Mouse (Mus musculus): ENCODE measurements around the gene Vat1. TPM values are rescaled to one million over a fixed set of nuclear protein-coding genes. Genes with fewer than 3 reads are reported as not detected.
"Not testable (repeated sequence)": the region's sequence is repeated elsewhere in the genome, so short reads cannot be mapped to it uniquely, and the experiment has no call there.

Gene Vat1
- total RNA-seq, 2 experiments from 2014 or later: 33.2 to 36.0 TPM

DNA sequence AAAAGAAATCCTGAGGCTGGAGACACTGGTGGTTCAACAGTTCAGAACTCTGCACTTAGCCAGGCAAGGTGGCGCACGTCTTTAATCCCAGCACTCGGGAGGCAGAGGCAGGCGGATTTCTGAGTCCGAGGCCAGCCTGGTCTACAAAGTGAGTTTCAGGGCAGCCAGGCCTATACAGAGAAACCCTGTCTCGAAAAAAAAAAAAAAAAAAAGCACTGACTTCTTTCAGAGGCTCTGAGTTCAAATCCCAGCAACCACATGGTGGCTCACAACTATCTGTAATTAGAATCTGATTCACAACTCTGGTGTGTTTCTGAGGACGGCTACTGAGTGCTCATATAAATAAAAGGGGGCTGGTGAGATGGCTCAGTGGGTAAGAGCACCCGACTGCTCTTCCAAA lies 19.2 kb downstream of the Vat1 start:
- DNase-seq (ENCODE audit: extremely low spot score in 1 of 2, low spot score in 1 of 2): not testable (repeated sequence)

DNA sequence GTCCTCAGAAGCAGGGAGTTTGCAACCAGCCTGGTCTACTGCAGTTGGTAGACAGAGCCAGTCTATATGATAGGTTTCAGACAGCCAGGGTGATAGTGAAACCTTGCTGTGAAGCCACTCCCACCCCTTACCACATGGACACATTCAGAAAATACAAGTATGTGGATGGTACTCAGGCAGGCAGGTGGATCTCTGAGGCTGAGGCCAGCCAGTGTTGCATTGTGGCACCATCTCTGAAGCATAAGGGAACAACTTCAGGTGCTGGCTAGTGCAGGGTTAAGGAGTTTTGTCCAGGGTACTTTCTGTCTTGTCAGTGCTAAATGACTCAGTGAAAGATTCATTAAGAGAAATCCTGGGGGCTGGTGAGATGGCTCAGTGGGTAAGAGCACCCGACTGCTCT lies 19.7 kb downstream of the Vat1 start:
- no peak for DNase-seq (ENCODE audit: extremely low spot score in 1 of 2, low spot score in 1 of 2)

DNA sequence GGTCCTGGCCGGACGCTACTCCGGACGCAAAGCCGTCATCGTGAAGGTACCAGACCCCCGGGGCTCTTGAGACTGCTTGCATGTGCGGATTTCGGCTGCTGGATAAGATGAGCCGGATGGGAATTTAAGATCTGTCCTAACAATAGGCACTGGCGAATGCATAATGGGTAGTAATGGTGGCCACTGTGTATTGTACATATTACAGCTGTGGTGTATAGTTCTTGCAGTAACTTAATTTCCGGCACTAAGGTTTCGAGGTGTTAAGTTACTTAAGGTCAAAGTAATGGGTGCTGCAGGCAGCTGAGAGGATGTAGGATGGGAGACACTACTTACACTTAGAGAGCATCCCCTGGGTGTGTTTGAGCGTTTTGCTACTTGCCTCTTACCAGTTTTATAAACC lies 23.3 kb downstream of the Vat1 start:
- no peak for DNase-seq (ENCODE audit: extremely low spot score in 1 of 2, low spot score in 1 of 2)

DNA sequence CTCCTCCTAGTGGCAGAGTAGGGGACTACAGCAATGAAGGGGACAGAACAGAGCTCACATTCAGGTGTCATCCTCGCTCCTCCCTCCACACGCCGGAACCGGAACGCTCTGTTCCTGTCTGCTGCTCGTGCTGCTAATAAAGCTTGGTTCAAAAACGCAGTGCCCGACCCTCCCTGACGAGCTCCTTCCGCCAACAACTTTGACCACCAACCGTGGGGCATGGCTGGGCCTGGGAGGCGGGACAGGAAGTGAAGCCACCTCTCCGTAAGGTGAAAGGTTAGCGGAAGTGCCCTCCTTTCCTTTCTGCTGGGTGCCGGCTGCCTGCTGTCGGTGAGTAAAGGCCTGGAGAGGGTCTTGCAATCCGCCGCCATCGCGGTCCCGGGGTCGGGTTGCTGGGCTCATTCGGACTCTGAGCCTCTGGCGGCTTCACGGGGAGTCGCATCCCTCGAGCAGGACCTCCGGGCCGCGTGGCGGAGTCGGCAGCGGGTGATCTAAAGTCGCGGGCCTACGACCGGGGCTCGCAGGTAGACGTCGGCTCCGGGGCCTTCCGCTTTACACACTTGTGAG lies 23.8 kb downstream of the Vat1 start, which contains the start of gene Rpl27:
Gene Rpl27 (plus strand): TSS at position 172 of the 567 bp plus-strand sequence.
- peak; percentile 83 to 90 for DNase-seq (ENCODE audit: extremely low spot score in 1 of 2, low spot score in 1 of 2)

DNA sequence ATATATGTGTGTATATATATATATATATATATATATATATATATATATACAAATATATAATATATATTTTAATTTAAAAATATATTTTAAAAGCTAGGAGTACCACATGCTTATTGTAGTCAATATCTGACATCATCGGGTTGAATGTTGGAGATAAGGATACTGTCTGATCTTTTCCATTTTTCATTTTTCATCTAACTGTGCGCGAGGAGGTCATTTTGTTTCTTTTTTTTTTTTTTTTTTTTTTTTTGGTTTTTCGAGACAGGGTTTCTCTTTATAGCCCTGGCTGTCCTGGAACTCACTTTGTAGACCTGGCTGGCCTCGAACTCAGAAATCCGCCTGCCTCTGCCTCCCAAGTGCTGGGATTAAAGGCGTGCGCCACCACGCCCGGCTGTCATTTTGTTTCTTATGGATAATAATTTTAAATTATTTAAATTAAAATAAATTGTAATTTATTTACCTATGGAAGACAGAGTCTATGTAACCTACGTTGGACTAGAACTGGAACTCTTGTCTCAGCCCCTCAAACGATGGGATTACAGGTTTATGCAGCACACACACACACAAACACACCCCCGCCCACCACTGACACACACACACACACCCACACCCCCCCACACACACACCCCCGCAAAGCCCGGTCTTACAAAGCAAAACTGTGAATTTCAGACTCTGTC lies 24.4 kb downstream of the Vat1 start:
- not testable (repeated sequence) for DNase-seq (ENCODE audit: extremely low spot score in 1 of 2, low spot score in 1 of 2)

DNA sequence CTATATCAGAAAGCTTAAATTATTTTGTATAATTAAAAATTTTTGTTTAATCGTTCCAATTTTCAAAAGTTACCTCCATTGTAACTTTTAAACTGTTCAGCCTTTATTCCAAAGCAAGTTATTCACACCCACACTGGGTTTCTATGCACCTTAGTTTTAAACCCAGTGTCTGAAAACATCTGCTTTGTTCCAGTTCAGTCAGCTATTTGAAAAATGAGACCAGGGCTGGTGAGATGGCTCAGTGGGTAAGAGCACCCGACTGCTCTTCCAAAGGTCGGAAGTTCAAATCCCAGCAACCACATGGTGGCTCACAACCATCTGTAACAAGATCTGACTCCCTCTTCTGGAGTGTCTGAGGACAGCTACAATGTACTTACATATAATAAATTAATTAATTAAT lies 28.0 kb downstream of the Vat1 start:
- DNase-seq (ENCODE audit: extremely low spot score in 1 of 2, low spot score in 1 of 2): not testable (repeated sequence)

DNA sequence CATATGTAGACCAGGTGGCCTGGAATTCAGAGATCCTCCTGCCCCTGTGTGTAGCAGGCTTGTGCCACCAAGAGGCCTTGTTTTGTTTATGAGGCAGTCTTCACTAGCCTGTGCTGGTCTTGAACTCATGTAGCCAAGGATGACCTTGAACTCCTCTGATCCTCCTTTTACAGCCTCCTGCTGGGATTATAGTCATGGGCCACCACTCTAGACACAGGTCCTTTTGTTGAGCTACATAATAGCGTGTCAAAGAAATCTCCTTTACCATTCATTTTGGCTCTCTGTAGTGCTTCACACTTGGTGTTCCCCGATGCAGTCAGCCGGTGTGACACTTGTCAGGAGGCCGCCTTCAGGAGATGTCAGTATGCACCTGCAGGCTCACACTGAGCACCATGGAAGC lies 29.1 kb downstream of the Vat1 start:
- DNase-seq (ENCODE audit: extremely low spot score in 1 of 2, low spot score in 1 of 2): no peak

DNA sequence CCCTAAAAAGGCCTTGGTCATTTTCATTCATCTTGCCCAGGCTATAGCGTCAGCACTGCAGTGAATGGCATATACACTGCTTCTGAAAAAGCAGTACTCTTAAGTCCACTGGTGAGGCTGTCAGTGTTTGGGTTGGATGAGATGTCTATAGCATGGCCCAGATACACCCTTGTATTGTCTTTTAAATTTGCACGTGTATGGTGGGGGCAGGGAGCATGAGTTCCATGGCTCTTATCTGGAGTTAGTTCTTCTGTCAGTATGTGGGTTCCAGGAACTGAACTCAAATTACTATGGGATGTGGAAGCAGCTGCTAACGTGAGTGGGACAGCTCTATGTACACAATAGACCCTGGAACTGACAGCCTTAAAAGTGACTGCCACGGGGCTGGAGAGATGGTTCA lies 30.2 kb downstream of the Vat1 start:
- no peak for DNase-seq (ENCODE audit: extremely low spot score in 1 of 2, low spot score in 1 of 2)

DNA sequence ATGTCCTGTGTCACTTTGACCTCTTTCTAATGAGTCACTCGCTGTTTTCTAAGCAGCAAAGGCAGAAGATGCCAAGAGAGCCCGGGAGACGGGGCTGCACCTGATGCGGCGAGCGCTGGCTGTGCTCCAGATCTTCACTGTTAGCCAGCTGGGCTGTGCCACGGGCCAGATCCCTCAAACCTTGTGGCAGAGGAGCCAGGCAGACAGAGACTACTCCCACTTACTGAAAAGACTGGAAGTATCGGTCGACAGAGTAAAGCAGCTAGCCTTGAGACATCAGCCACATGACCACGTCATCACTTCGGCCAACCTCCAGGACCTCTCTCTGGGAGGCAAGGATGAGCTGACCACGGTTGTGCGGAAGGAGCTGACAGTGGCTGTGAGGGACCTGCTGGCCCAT lies 32.6 kb downstream of the Vat1 start:
- no peak for DNase-seq (ENCODE audit: extremely low spot score in 1 of 2, low spot score in 1 of 2)

DNA sequence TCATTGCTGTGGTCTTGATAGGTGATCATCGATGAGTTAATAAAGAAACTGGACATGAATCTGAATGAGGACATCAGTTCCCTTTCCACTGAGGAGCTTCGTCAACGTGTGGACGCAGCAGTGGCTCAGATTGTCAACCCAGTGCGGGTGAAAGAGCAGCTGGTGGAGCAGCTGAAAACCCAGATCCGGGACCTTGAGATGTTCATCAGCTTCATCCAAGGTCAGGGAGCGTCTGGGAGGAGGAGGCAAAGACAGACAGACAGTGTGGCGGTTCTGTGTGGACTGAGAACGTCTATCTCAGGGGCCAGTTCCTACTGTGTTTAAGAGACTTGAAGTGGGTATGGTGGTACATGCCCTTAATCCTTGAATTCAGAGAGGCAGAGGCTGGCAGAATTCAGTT lies 34.7 kb downstream of the Vat1 start:
- no peak for DNase-seq (ENCODE audit: extremely low spot score in 1 of 2, low spot score in 1 of 2)

DNA sequence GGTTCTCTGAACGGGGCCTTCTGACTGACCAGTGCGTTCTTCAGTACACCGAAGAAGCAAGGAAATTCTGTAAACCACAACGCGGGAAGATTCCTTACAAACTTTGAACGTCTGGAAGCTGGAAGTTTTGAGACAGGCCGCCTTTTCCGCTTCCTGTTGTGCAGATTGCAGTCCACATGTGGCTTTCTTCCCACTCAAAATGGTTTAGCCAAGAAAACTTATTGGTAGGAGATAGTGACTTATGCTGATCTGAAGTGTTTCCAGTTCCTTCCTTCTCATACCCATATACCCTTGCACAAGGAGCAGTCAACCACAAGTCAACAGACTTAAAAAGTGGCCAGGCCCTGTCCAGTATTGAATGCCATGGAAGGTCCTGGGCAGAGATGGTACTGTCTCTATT lies 39.9 kb downstream of the Vat1 start:
- DNase-seq (ENCODE audit: extremely low spot score in 1 of 2, low spot score in 1 of 2): no peak

DNA sequence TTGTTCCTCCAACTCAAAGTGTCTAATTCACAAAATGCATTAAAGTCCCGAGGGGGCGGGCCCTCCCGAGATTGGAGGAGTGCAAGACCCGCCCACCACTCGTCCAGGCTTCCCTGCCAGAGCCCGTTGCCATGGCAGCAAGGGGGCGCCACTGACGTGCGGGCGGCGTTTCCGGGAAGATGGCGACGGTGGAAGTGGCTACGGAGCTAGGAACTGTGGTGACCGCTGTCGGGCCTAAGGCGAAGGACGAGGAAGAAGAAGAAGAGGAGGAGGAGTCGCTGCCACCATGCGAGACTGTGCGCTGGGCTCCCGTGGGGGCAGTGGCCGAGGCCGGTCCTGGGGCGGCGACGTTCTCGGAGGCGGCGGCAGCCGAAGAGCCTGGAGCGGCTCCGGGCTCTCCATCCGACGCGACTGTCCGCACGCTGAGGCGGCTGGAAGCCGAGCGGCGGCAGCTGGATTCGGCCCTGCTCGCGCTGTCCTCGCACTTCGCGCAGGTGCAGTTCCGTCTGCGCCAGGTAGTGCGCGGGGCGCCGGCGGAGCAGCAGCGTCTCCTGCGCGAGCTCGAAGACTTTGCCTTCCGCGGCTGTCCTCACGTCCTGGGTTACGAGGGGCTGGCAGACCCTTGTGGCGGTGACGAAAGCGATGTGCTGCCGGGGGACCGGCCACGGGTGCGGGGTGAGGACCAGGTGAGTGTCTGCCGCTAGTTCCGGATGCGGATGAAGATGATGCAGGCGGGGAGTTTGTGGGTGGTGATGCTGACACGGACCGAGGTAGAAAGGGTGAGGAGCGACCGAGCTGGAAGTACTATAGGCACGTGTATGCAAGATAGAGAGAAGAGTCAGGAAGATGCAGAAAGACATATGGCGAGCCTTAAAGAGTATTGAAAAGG lies 40.9 kb downstream of the Vat1 start, which contains the start of the genes Rundc1 and Ptges3l:
Gene Rundc1 (plus strand): TSS at position 161 of the 889 bp plus-strand sequence.
Gene Ptges3l (minus strand): TSS at position 409 of the 889 bp plus-strand sequence.
- peak; percentile 98 for DNase-seq (ENCODE audit: extremely low spot score in 1 of 2, low spot score in 1 of 2)

DNA sequence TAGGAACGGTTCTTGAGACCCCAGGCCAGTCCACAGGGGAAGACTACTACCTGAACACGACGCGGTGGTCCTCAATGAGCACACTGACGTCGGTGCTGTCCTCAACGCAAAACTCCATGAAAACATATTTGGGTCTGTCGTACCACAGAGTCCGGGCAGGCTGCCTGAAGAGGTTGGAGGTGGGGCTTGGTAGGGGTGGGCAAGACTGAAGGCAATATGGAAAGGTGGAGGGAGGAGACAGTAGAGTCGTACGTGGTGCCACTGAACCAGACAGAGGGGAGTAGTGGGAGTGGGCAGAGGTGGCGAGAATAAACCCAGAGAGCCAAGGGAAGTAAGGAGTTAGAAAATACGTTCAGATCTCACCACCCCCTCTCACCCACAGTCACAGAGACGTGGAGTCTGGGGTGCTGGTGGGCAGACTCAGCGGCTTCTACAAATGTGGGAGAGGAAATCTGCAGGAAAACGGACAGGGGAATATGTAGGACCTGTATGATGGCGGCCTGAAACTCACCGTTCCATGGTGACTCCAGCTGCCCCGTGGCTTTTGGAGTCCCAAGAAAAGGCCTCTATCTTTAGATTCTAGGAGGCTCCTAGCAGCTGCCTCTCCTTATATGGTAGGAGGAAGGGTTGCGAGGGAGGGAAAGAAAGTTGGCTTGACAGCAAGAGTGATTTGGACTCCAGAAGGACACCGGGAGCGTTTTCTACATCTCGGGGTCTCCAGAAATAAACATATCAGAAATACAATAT lies 41.8 kb downstream of the Vat1 start, which contains the start of gene Gm27029:
Gene Gm27029 (minus strand): TSS at position 692 of the 747 bp plus-strand sequence.
- DNase-seq (ENCODE audit: extremely low spot score in 1 of 2, low spot score in 1 of 2): no peak

DNA sequence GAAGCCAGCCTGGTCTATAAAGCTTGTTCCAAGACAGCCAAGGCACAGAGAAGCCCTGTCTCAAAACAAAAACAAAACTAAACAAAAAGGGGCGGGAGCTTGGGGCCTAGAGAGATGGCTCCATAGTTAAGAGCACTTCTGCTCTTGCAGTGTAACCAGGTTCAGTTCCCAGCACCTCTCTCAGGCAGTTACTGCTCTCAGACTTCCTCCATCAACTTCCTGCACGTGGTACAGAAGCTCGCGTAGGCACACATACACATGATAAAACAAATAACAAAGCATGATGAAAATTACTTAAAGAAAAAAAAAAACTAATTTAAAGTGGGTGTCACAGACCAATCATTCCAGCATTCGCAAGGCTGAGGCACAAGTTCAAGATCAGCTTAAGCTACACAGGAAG lies 45.9 kb downstream of the Vat1 start:
- no peak for DNase-seq (ENCODE audit: extremely low spot score in 1 of 2, low spot score in 1 of 2)

DNA sequence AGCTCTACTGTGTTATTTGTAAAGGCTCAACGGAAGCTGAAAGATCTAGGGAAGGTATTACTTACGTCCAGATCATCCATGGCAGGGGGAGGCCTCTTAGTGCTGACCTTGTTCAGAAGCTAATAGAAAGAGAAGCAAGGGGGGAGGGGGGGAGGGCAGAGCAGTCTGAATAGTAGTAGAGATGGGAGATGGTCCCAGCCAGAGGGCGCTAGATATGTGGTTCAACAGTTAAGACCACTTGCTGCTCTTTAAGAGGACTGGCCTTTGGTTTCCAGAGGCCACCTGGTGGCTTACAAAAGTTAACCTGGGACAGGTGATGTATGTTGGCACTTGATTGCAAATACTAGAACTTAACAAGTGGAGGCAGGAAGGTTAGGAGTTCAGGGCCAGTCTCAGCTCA lies 46.4 kb downstream of the Vat1 start:
- DNase-seq (ENCODE audit: extremely low spot score in 1 of 2, low spot score in 1 of 2): no peak

DNA sequence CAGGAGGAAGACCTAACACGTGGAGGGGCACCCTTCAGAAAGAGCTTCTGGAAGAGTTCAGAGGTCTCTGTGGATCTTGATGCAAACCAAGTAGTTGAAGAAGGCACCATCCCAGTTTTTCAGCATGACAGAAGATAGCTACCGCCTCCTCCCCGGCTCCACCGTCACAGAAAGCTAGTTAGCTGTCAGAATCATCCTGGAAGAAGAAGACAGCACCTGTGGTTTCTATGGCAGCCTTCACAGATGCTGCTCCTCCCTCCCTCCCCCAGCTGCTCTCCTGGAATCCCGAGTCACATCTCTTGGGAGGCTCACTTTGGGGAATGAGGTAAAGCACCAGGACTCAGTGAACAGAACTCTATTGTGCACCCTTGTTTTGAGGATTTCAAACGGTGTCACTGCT lies 47.0 kb downstream of the Vat1 start:
- DNase-seq (ENCODE audit: extremely low spot score in 1 of 2, low spot score in 1 of 2): no peak

DNA sequence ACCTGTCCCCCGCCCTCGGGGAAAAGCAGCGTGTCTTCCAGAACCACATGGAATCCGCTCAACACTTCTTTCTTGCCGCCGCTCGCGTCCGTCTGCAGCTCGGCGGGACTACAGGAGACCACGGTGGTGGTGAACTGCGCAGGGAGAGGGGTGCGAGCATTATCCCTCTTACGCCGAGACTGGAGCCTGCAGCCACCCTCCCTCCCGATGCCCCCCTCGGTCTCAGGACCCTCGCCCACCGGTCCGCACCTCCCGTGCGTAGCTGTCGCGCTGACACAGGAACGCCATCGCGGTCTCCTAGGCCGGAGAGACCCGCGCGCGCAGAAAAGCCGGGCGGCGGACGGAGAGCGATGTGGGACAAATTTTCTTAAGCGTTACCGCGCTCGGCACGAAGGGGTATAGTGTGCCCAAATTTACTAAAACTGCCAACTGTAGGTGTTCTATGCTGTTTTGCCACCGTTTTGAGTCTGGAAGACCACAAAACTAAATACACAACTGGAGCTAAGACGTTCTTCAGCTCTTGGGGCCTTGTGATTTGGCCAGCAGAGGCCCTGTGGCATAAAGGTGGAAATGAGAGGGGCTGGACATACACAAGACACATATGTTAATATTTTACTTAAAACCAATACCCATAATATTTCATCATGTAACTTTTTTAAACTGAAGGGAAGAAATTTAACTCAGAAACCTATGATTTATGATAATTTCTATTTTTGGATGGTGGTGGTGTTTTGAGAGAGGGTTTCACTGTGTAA lies 48.8 kb downstream of the Vat1 start, which contains the start of gene Aarsd1:
Gene Aarsd1 (minus strand): TSS at position 515 of the 755 bp plus-strand sequence.
- peak; percentile 84 to 92 for DNase-seq (ENCODE audit: extremely low spot score in 1 of 2, low spot score in 1 of 2)

DNA sequence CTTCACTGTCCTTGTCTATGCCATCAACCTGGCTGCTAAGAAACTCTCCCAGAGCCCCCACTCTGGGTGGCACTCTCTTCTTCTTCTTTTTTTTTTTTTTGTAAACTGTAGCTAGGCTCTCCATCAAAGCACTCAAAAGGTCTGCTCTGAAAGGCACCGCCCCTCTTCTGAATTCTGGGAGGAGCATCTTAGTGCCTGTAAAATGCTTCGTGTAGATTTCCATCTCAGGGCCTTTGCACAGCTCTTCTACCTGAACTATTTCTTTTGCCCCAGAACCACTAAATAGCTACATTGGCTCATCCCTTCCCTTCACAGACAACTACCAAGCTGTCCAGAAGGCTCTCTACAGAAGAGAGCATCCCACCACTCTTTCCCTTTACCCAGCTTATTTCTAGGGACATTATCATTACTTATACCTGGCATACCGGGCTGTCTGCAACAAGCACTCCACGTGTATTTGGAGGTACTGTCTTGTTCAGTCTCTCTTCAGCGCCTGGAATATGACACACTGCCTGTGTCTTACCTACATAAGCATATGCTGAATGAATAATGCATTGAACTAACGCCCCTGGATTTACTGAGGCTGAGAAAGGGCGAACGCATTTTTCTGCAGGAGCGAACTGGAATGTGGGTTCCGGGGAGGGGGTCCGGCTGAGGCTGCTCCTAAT lies 49.5 kb downstream of the Vat1 start:
- no peak for DNase-seq (ENCODE audit: extremely low spot score in 1 of 2, low spot score in 1 of 2)

DNA sequence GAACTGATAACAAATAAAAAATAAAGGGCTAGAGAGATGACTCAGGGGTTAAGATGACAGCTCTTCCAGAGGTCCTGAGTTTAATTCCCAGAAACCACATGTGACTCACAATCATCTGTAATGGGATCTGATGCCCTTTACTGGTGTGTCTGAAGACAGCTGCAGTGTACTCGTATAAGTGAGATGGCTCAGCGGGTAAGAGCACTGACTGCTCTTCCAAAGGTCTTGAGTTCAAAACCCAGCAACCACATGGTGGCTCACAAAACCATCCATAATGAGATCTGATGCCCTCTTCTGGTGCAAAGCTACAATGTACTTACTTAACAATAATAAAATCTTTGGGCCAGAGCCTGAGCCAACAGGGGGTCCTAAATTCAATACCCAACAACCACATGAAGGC lies 50.7 kb downstream of the Vat1 start:
- no peak for DNase-seq (ENCODE audit: extremely low spot score in 1 of 2, low spot score in 1 of 2)

Data from layer of hippocampus, postnatal 25 days (tissue).